Mouse (Mus musculus): ENCODE measurements around the gene Baz2b. TPM values are rescaled to one million over a fixed set of nuclear protein-coding genes. Genes with fewer than 3 reads are reported as not detected.
A peak's percentile ranks its signal among the peaks of the same experiment; 100 is the strongest.

Baz2b gene
- polyA plus RNA-seq, 1 experiment from 2014 or later, result 41.9 TPM

GRCm38 (mm10) chr2:60026554-60026953 lies 183.1 kb downstream of the Baz2b start:
- Histone ChIP-seq H3K27me3 (replicated peaks) (no peaks in the 10 kb centered on the region), H3K9me3 (no peaks in the 10 kb centered on the region), H3K27ac (replicated peaks) (no peak overlapping the region), H3K4me3 (no peak overlapping the region), H3K9ac (no peak overlapping the region), H3K4me1 (peaks cover 10% of the 10 kb centered on the region), H3K36me3 (peaks cover 11% of the 10 kb centered on the region; the same call in 1 of the 2 replicates), H3K4me2 (no peak overlapping the region)
- ATAC-seq (ENCODE audit: extremely low read depth, insufficient number of reproducible peaks, low FRiP score, low TSS enrichment), result no peak
- 81% methylated on average over 6 of the region's 6 CpGs for WGBS

GRCm38 (mm10) chr2:60023777-60024176 lies 185.9 kb downstream of the Baz2b start:
- WGBS, result 91% methylated on average over 7 of the region's 7 CpGs
- Histone ChIP-seq H3K27me3 (replicated peaks) (no peaks in the 10 kb centered on the region), H3K27ac (replicated peaks) (no peak overlapping the region), H3K4me2 (no peak overlapping the region), H3K36me3 (peaks cover 5% of the 10 kb centered on the region; the same call in 1 of the 2 replicates), H3K9me3 (no peaks in the 10 kb centered on the region), H3K4me1 (peaks cover 10% of the 10 kb centered on the region), H3K4me3 (no peak overlapping the region), H3K9ac (no peak overlapping the region)
- no peak for ATAC-seq (ENCODE audit: extremely low read depth, insufficient number of reproducible peaks, low FRiP score, low TSS enrichment)

GRCm38 (mm10) chr2:60021556-60021955 lies 188.1 kb downstream of the Baz2b start:
- ATAC-seq (ENCODE audit: extremely low read depth, insufficient number of reproducible peaks, low FRiP score, low TSS enrichment), result no peak
- no peak overlapping the region for H3K9ac ChIP-seq
- no peak overlapping the region for H3K4me2 ChIP-seq
- H3K4me1 ChIP-seq, result peaks cover 10% of the 10 kb centered on the region
- 79% methylated on average over 5 of the region's 5 CpGs for WGBS
- H3K36me3 ChIP-seq, result no peaks in the 10 kb centered on the region
- no peaks in the 10 kb centered on the region for H3K9me3 ChIP-seq
- H3K27me3 ChIP-seq (replicated peaks), result no peaks in the 10 kb centered on the region
- H3K4me3 ChIP-seq, result no peak overlapping the region
- no peak overlapping the region for H3K27ac ChIP-seq (replicated peaks)

- WGBS, result 86% methylated on average over 6 of the region's 6 CpGs
- no peaks in the 10 kb centered on the region for H3K36me3 ChIP-seq
- H3K9ac ChIP-seq, result no peak overlapping the region
These were observed 188.5 kb downstream of the Baz2b start for GRCm38 (mm10) chr2:60021138-60021537.

GRCm38 (mm10) chr2:60019546-60020250 lies 189.9 kb downstream of the Baz2b start:
- no peaks in the 10 kb centered on the region for H3K27me3 ChIP-seq (replicated peaks)
- no peak overlapping the region for H3K4me2 ChIP-seq
- H3K9ac ChIP-seq, result no peak overlapping the region
- no peaks in the 10 kb centered on the region for H3K9me3 ChIP-seq
- H3K4me3 ChIP-seq, result no peak overlapping the region
- no peaks in the 10 kb centered on the region for H3K36me3 ChIP-seq
- no peak for ATAC-seq (ENCODE audit: extremely low read depth, insufficient number of reproducible peaks, low FRiP score, low TSS enrichment)
- H3K4me1 ChIP-seq, result no peaks in the 10 kb centered on the region; the same call in 1 of the 2 replicates
- H3K27ac ChIP-seq (replicated peaks), result no peak overlapping the region
- 93% methylated on average over 3 of the region's 3 CpGs for WGBS

More at GRCm38 (mm10) chr2:60021138-60021537, 188.5 kb downstream of the Baz2b start:
- H3K27me3 ChIP-seq (replicated peaks), result no peaks in the 10 kb centered on the region
- no peak for ATAC-seq (ENCODE audit: extremely low read depth, insufficient number of reproducible peaks, low FRiP score, low TSS enrichment)
- H3K4me1 ChIP-seq, result peaks cover 8% of the 10 kb centered on the region
- no peak overlapping the region for H3K4me2 ChIP-seq
- no peak overlapping the region for H3K27ac ChIP-seq (replicated peaks)
- no peaks in the 10 kb centered on the region for H3K9me3 ChIP-seq
- no peak overlapping the region for H3K4me3 ChIP-seq

GRCm38 (mm10) chr2:60018875-60019501 lies 190.7 kb downstream of the Baz2b start:
- H3K9me3 ChIP-seq, result no peaks in the 10 kb centered on the region
- H3K4me3 ChIP-seq, result no peak overlapping the region
- no peak overlapping the region for H3K9ac ChIP-seq
- H3K27ac ChIP-seq (replicated peaks), result no peak overlapping the region
- no peaks in the 10 kb centered on the region; the same call in 1 of the 2 replicates for H3K4me1 ChIP-seq
- no peaks in the 10 kb centered on the region for H3K27me3 ChIP-seq (replicated peaks)
- no peaks in the 10 kb centered on the region for H3K36me3 ChIP-seq
- H3K4me2 ChIP-seq, result no peak overlapping the region
- 78% methylated on average over 10 of the region's 10 CpGs for WGBS
- ATAC-seq (ENCODE audit: extremely low read depth, insufficient number of reproducible peaks, low FRiP score, low TSS enrichment), result no peak

GRCm38 (mm10) chr2:60011526-60011925 lies 198.1 kb downstream of the Baz2b start:
- ATAC-seq (ENCODE audit: extremely low read depth, insufficient number of reproducible peaks, low FRiP score, low TSS enrichment), result no peak
- H3K27ac ChIP-seq (replicated peaks), result no peak overlapping the region
- no peaks in the 10 kb centered on the region for H3K9me3 ChIP-seq
- H3K4me1 ChIP-seq, result no peaks in the 10 kb centered on the region
- no peak overlapping the region for H3K9ac ChIP-seq
- H3K27me3 ChIP-seq (replicated peaks), result no peaks in the 10 kb centered on the region
- H3K4me2 ChIP-seq, result no peak overlapping the region
- H3K4me3 ChIP-seq, result no peak overlapping the region
- WGBS, result 78% methylated on average over 3 of the region's 3 CpGs
- no peaks in the 10 kb centered on the region for H3K36me3 ChIP-seq

GRCm38 (mm10) chr2:60003665-60004045 lies 206.0 kb downstream of the Baz2b start:
- H3K4me1 ChIP-seq, result peaks cover 9% of the 10 kb centered on the region
- 87% methylated on average over 5 of the region's 5 CpGs for WGBS

GRCm38 (mm10) chr2:60003038-60003664 lies 206.5 kb downstream of the Baz2b start:
- Histone ChIP-seq H3K9me3 (no peaks in the 10 kb centered on the region), H3K36me3 (peaks cover 45% of the 10 kb centered on the region), H3K4me2 (no peak overlapping the region), H3K27me3 (replicated peaks) (no peaks in the 10 kb centered on the region), H3K27ac (replicated peaks) (peak overlapping the region; percentile 55), H3K4me3 (no peak overlapping the region), H3K4me1 (peaks cover 12% of the 10 kb centered on the region), H3K9ac (no peak overlapping the region)
- WGBS, result 43% methylated on average over 5 of the region's 5 CpGs
- no peak for ATAC-seq (ENCODE audit: extremely low read depth, insufficient number of reproducible peaks, low FRiP score, low TSS enrichment)

More at GRCm38 (mm10) chr2:60003665-60004045, 206.0 kb downstream of the Baz2b start:
- Histone ChIP-seq H3K27ac (replicated peaks) (no peak overlapping the region), H3K36me3 (peaks cover 45% of the 10 kb centered on the region), H3K4me2 (no peak overlapping the region), H3K4me3 (no peak overlapping the region), H3K9ac (no peak overlapping the region), H3K27me3 (replicated peaks) (no peaks in the 10 kb centered on the region), H3K9me3 (no peaks in the 10 kb centered on the region)
- no peak for ATAC-seq (ENCODE audit: extremely low read depth, insufficient number of reproducible peaks, low FRiP score, low TSS enrichment)

- Histone ChIP-seq H3K9me3 (no peaks in the 10 kb centered on the region), H3K4me1 (peaks cover 12% of the 10 kb centered on the region), H3K27me3 (replicated peaks) (no peaks in the 10 kb centered on the region), H3K4me2 (no peak overlapping the region), H3K9ac (no peak overlapping the region), H3K27ac (replicated peaks) (no peak overlapping the region), H3K36me3 (peaks cover 35% of the 10 kb centered on the region), H3K4me3 (no peak overlapping the region)
- no peak for ATAC-seq (ENCODE audit: extremely low read depth, insufficient number of reproducible peaks, low FRiP score, low TSS enrichment)
- 93% methylated on average over 4 of the region's 4 CpGs for WGBS
These were observed 209.4 kb downstream of the Baz2b start for GRCm38 (mm10) chr2:60000268-60000667.

GRCm38 (mm10) chr2:59997479-59998228 lies 212.0 kb downstream of the Baz2b start:
- no peak overlapping the region for H3K27ac ChIP-seq (replicated peaks)
- peaks cover 26% of the 10 kb centered on the region for H3K36me3 ChIP-seq
- no peaks in the 10 kb centered on the region for H3K9me3 ChIP-seq
- H3K27me3 ChIP-seq (replicated peaks), result no peaks in the 10 kb centered on the region
- H3K4me3 ChIP-seq, result no peak overlapping the region
- 90% methylated on average over 8 of the region's 8 CpGs for WGBS
- H3K4me1 ChIP-seq, result peaks cover 9% of the 10 kb centered on the region
- ATAC-seq (ENCODE audit: extremely low read depth, insufficient number of reproducible peaks, low FRiP score, low TSS enrichment), result no peak
- no peak overlapping the region for H3K4me2 ChIP-seq
- no peak overlapping the region for H3K9ac ChIP-seq
